Mouse (Mus musculus): ENCODE data around the gene Zfp622. TPM values are rescaled to one million over a fixed set of nuclear protein-coding genes. Genes with fewer than 3 reads are reported as not detected.

Gene Zfp622
- polyA plus RNA-seq, 1 experiment from 2014 or later = 31.5 TPM

DNA sequence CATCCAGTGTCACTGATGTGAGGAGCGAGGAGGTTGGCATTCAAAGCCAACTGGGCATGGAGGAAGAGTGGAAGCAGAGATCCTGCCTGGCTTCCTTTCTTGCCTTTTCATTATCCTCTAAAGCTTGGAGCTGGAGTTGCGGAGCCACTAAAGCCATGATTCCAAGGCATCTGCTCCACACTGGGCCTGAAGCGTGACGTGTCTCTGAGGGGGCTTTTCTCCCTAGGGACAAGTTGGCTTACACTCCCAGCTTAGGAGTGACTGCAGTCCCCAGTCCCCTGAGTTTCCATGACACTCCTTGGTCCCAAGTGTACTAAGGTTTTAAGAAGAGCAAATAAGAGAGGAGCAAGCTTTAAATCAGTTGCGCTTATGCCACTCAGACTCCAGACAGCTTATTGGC lies 38.5 kb downstream of the Zfp622 start:
- Histone ChIP-seq H3K27ac (ENCODE audit: low read depth) (no peak overlapping the region), H3K9me3 (ENCODE audit: control insufficient read depth, low read length) (no peaks in the 10 kb centered on the region), H3K4me3 (ENCODE audit: low read depth, low read length) (no peak overlapping the region), H3K36me3 (ENCODE audit: control insufficient read depth, insufficient read depth, low read length) (no peaks in the 10 kb centered on the region), H3K9ac (ENCODE audit: low read length) (no peak overlapping the region), H3K4me1 (replicated peaks; ENCODE audit: control insufficient read depth, insufficient read depth, low read length) (no peaks in the 10 kb centered on the region), H3K27me3 (replicated peaks; ENCODE audit: control insufficient read depth, insufficient read depth, low read length) (no peaks in the 10 kb centered on the region), H3K4me2 (ENCODE audit: low read length) (no peak overlapping the region)
- no peak for ATAC-seq (replicated peaks; ENCODE audit: low FRiP score, low TSS enrichment, low read depth)
- WGBS = 85% methylated on average over 5 of the region's 5 CpGs
- no peak for DNase-seq (ENCODE audit: low spot score)

GRCm38 (mm10) chr15:26031692-26032091 lies 47.5 kb downstream of the Zfp622 start:
- 61% methylated on average over 3 of the region's 3 CpGs for WGBS
- Histone ChIP-seq H3K36me3 (ENCODE audit: control insufficient read depth, insufficient read depth, low read length) (no peaks in the 10 kb centered on the region), H3K9ac (ENCODE audit: low read length) (no peak overlapping the region), H3K9me3 (ENCODE audit: control insufficient read depth, low read length) (no peaks in the 10 kb centered on the region), H3K27me3 (replicated peaks; ENCODE audit: control insufficient read depth, insufficient read depth, low read length) (no peaks in the 10 kb centered on the region), H3K27ac (ENCODE audit: low read depth) (no peak overlapping the region), H3K4me3 (ENCODE audit: low read depth, low read length) (no peak overlapping the region), H3K4me1 (replicated peaks; ENCODE audit: control insufficient read depth, insufficient read depth, low read length) (no peaks in the 10 kb centered on the region), H3K4me2 (ENCODE audit: low read length) (no peak overlapping the region)
- ATAC-seq (replicated peaks; ENCODE audit: low FRiP score, low TSS enrichment, low read depth) = no peak
- DNase-seq (ENCODE audit: low spot score) = no peak

- 21% methylated on average over 1 of the region's 1 CpGs for WGBS
- no peak overlapping the region for H3K9ac ChIP-seq (ENCODE audit: low read length)
- no peak overlapping the region for H3K4me3 ChIP-seq (ENCODE audit: low read depth, low read length)
- H3K4me1 ChIP-seq (replicated peaks; ENCODE audit: control insufficient read depth, insufficient read depth, low read length) = no peaks in the 10 kb centered on the region
- ATAC-seq (replicated peaks; ENCODE audit: low FRiP score, low TSS enrichment, low read depth) (no peak), DNase-seq (ENCODE audit: low spot score) (peak; percentile 21)
- no peak overlapping the region for H3K27ac ChIP-seq (ENCODE audit: low read depth)
- peaks cover 4% of the 10 kb centered on the region; the same call in 1 of the 2 replicates for H3K9me3 ChIP-seq (ENCODE audit: control insufficient read depth, low read length)
- no peak overlapping the region for H3K4me2 ChIP-seq (ENCODE audit: low read length)
- H3K36me3 ChIP-seq (ENCODE audit: control insufficient read depth, insufficient read depth, low read length) = no peaks in the 10 kb centered on the region
- no peaks in the 10 kb centered on the region for H3K27me3 ChIP-seq (replicated peaks; ENCODE audit: control insufficient read depth, insufficient read depth, low read length)
Measured at GRCm38 (mm10) chr15:26040567-26040966, 56.4 kb downstream of the Zfp622 start.

DNA sequence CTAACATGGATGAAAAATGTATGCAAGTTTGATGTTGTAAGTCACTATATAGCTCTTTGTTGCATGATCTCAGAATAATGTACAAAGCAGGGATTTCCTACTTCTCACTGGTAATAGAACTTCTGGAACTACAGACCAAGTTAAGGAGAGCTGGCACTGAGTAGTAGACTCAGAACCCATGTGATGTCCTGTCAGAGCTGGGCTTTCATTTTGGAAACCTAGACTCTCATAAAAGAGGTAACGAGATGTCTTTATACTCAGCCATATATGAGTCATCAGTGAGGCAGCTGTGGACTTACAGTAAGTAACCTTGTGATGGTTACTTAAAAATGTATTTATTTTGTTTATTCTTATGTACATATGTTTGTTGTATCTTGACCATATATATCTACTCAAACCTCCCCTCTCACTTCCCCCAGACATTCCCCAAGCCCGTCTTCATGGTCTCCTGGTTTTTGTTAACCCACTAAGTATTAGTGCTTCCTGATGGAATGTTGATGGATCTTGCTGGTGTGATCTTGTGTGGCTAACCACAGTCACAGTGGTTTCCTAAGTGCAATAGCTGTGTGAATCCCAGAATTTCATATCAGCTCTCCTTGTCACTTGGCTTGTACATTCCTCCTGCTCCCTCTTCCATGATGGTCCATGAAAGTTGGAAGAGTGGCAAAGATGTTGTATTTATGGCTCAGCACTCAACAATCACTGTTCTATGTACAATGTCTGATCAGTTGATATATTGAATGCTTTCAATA lies 57.2 kb downstream of the Zfp622 start:
- Histone ChIP-seq H3K9ac (ENCODE audit: low read length) (no peak overlapping the region), H3K4me1 (replicated peaks; ENCODE audit: control insufficient read depth, insufficient read depth, low read length) (no peaks in the 10 kb centered on the region), H3K4me3 (ENCODE audit: low read depth, low read length) (no peak overlapping the region), H3K4me2 (ENCODE audit: low read length) (no peak overlapping the region), H3K27me3 (replicated peaks; ENCODE audit: control insufficient read depth, insufficient read depth, low read length) (no peaks in the 10 kb centered on the region), H3K9me3 (ENCODE audit: control insufficient read depth, low read length) (peaks cover 4% of the 10 kb centered on the region; the same call in 1 of the 2 replicates), H3K36me3 (ENCODE audit: control insufficient read depth, insufficient read depth, low read length) (no peaks in the 10 kb centered on the region), H3K27ac (ENCODE audit: low read depth) (no peak overlapping the region)
- DNase-seq (ENCODE audit: low spot score) (peak; percentile 1), ATAC-seq (replicated peaks; ENCODE audit: low FRiP score, low TSS enrichment, low read depth) (no peak)
- WGBS = 86% methylated on average over 2 of the region's 2 CpGs

Small RNA genes within 50 kb of the gene (microRNA-seq; reads per million reads assigned to microRNA genes)
- gene Mir7212 = not detected

Other genes with a start within 250 kb of the Zfp622 start
- 8.0 and 8.5 TPM in 2 replicates for gene Retreg1, start 141.2 kb upstream of the Zfp622 start, polyA plus RNA-seq (2014; fragmentation: Nextera tagmentation; extraction: Ambion mirVana)